Mouse (Mus musculus) bone marrow, adult 2 months (tissue): ENCODE data around the gene Gadd45gip1.

Experiments
- CTCF ChIP-seq: fragments of 200-500 bp; IDR thresholded peaks from 2 replicates; pipeline ENCODE4 v1.5.1; 2011; ENCODE audit warnings: low read length, control low read depth; ENCODE audit not compliant: control insufficient read depth, insufficient read depth
- POLR2A ChIP-seq: fragments of 200-500 bp; IDR thresholded peaks from 2 replicates; pipeline ENCODE4 v1.6.1; 2011; ENCODE audit warnings: low read depth, mild to moderate bottlenecking, control low read depth, low read length, borderline replicate concordance; ENCODE audit not compliant: control insufficient read depth

DNA sequence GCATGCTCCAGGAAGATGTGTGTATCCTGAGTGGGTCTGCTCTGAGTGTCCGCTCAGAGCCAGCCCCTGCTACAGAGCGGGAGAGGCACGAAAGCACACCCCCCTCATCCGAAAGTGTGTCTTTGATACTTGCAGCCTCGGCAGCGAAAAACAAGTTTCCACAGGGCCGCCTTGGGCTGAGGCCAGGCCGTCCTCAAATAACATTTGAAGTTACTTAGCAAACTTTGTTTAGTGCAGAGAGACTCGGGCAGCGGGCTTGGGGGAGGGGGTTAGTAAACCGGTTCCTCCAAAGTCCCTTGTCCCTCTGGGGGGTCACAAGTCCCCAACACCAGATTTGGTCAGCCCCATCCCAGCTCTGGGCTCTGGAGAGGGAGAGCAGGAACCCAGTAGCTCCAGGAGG, 42.4 kb upstream of the Gadd45gip1 start:
- TF ChIP-seq CTCF (no peak), POLR2A (no peak)
